Mouse (Mus musculus): Measurements from ENCODE around the gene Hoxa4.

The Hoxa4 gene

GRCm38 (mm10) chr6:52215771-52216535 lies 24.4 kb upstream of the Hoxa4 start:
- no peak for DNase-seq

DNA sequence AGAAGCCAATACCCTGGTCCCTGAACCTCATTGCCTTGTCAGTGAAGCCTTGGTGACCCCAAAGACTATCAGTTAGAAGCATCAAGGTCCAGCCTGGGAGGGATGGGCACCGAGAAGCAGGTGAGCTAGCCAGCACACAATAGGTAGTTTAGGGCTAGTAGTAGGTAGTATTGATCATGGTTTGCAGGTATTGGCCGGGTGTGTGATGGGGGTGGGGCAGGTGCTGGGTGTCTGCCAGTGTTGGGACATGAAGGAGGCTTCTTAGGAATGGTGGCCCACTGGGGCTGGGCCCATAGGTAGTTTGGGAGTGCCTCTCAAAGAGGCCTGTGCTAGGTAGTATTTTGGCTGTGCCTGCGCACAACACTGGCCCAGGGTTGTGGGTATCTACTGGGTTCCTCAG lies 23.5 kb upstream of the Hoxa4 start:
- no peak for DNase-seq

DNA sequence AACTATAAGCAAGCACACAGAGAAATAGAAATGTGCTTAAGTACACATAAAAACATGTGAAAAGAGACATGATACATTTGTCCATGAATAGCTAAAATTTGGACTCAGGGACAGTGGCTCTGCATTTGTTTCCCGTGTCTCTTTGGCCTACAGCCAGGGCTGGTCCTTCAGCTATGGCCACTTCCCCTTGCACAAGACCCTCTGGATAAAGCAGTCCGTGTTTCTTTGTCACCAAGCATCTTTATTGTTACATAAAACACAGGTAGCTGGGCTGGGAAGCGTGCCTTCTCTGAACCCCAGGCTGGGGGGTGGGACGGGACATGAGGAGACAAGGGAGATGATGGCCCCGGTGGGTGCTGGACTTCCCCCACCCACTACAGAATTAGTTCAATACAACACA lies 22.7 kb upstream of the Hoxa4 start:
- DNase-seq, result no peak

DNA sequence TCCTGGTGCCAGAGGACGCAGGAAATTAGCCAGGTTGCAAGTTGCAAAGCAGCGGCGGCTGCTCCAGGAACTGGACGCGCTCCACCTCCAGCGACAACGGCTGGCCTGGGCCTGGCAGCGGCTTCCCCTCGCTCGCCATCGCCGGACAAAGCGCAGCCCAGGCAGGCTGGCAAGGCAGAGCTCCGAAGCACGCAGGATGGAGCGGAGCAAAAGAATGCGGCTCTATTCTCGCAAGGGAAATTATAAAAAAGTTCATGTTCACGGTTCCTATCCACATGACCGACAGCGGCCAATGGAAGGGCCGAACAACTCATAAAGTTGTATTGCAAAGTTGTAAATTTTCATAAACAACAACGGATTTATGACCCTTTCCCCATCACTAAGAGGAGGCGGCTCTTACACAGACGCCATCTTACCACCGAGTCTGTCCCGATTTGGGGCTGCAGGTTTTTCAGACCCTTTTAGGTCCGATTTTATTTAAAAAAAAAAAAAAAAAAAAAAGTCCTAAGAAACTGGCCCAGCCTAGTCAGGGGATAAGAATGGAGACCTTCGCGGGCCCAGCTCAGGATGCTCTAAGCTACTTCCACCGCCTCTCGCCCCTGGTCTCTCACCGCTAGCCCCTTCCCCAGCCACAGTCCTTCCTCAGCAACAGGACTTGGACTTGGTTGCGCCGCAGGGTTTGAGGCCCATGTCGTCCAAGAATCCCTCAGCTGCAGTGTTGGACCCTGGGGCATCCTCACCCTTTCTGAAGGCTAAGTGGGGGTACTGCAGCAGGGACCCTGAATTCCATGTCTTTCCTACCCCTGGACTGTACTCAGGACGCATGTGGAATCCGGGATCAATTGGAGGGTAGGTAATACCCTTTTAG lies 21.8 kb upstream of the Hoxa4 start, which contains the start of the genes Hoxa3 and Gm28308:
Hoxa3 (minus strand) TSS at position 218 of the 868 bp plus-strand sequence.
Gm28308 (minus strand) TSS at position 221 of the 868 bp plus-strand sequence.
- no peak for DNase-seq

- DNase-seq, result peak; percentile 3
Measured at GRCm38 (mm10) chr6:52212556-52213118, 21.1 kb upstream of the Hoxa4 start.

DNA sequence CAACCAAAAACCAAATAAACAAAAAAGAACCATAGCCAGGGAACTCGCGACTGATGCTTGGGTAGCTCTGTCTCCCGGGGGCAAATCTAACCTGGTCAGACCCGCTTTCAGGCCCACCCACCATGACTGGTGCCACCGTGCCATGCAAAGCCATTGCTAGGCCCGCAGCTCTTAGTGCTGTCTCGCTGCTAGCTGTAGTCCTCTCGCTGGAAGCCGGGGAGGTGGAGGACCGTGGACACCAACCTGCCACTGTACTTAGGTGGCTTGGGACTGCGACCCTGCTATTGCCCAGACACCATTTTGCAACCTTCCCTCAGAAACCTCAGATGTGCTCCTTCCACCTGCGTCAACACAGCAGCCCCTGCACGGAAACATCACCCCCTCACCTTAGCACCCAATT lies 20.4 kb upstream of the Hoxa4 start:
- peak; percentile 13 for DNase-seq

DNA sequence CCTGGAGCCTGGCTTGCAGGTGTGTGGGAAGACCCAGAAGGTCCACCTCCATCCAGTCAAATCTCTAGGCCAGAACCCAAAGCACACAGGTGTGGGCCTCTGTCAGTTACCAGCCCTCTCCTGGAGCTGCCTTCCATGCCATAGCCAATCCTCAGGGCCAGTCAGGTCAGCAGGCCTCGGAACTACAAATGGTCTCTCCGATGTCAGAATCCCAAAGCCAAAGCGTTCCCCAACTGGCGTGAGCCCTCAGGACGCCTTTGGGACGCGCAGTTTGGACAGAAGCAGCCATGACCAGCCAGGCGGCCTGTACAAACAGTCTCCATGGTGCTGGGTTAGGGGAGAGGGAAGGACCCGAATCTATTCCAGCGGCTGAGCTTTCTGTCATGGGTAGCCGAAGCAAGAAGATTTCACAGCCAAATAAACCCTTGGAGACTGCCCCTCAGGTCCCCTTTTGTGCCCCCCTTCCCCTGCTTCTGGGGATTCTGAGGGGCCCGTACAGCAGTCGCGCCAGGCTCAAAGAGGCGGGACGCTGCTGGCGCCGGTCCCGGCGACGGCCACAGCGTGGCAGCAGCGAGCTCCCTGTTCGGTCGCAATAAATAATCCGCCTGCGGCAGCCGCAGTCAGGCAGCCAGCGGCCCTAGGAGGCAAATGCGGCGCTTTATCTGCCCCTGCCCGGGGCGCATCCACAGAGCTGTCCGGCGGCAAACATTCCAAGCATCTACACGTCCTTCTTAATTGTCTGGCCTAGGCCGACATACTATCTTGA lies 19.8 kb upstream of the Hoxa4 start:
- peak; percentile 74 for DNase-seq

GRCm38 (mm10) chr6:52209685-52210046 lies 18.1 kb upstream of the Hoxa4 start:
- DNase-seq, result no peak

- no peak for DNase-seq
Measured at GRCm38 (mm10) chr6:52208868-52209684, 17.5 kb upstream of the Hoxa4 start.

DNA sequence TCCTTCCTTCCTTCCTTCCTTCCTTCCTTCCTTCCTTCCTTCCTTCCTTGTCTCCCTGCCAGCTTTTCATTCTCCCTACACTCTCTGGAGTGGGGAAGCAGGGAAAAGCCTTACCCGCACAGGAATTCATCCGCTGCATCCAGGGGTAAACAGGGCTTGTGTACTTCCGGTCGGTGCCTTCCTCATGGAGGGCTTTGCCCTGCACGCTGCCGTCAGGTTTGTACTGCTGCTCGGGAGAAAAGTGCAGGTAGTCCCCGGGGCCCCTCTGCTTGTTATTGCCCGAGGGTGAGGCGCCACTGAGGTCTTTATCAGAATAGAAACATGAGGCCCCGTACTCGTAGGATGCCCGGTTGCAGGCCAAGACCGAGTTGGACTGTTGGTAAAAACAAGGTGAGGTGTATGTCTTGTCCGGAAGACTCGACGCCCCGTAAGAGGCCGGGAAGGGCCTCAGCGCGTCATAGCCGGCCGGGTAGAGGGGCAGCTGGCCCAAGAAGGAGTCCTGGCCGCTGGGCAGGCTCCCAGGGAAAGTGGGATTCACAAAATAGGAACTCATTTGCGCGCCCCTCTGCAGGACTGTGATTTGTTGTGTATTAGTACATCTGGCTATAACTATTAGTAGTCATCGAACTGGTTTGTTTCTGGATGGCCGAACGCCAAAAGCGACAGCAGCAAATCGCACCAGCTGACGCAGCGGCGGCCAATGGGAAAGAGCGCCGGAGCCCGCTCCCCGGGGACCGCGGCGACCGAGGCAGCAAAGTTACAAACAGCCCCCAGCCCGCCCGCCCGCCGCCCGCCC lies 16.7 kb upstream of the Hoxa4 start, which contains the start of gene Hoxa6:
Hoxa6 (minus strand) TSS at position 651 of the 796 bp plus-strand sequence.
- peak; percentile 11 for DNase-seq

- DNase-seq, result no peak
Measured at GRCm38 (mm10) chr6:52207684-52207976, 16.1 kb upstream of the Hoxa4 start.

- DNase-seq, result no peak
Measured at GRCm38 (mm10) chr6:52206882-52207683, 15.5 kb upstream of the Hoxa4 start.

DNA sequence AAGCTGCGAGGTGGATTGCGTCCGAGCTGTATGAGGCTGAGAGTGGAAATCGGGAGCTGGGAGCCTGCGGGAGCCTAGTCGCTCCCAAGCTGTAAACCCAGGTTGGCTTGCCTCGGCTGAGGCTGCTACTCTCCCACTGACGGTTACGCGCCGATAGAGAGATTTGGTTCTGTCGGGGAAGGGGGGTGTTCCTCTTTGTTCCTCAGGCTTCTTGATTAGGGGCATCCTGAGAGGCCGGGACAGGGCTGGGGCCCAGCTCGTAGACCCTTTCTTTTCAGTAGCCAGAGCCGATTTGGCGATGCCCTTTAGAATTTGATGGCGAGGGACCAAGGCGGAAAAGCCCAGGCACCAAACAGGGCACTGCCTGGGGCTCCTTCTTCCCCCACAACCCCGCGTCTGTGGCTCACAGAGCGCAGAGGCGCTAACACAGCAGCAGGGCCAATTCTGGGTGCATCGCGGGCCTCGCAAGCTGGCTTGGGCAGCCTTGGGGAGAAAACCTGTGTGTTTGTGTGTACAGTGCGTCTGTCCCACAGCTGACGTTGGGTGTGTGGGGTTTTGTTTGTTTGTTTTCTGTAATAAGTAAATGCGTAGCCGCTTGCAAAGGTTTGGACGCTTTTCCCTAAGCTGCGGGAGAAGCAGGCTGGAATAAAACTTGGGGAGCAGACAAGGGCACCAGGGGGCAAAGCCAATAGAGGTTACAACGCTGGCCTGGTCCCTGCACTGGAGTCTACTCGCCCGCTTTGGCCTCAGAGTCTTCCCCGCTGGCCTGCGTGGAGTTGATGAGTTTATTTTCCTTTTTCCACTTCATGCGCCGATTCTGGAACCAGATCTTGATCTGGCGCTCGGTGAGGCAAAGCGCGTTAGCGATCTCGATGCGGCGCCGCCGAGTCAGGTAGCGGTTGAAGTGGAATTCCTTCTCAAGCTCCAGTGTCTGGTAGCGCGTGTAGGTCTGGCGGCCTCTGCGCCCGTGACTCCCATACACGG lies 14.4 kb upstream of the Hoxa4 start:
- DNase-seq, result no peak

DNA sequence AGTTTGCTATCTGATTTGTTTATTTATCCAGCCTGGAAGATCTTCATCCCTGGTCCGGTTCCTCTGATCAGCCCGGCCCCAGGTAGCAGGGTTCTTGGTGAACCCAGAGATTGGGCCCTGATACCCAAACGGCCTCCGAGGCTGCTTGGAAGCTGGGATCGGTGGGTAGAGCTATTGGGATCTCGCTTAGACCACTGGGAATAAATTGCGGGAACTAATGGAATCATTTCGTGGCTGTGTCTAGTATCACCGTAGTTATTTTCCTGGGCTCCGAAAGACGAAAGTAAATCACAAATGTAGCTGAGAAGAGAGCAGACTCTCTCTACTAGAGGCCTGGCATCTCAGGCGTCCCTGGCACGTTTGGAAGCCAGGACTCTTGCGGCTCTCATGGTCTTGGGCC lies 13.7 kb upstream of the Hoxa4 start:
- DNase-seq, result no peak

DNA sequence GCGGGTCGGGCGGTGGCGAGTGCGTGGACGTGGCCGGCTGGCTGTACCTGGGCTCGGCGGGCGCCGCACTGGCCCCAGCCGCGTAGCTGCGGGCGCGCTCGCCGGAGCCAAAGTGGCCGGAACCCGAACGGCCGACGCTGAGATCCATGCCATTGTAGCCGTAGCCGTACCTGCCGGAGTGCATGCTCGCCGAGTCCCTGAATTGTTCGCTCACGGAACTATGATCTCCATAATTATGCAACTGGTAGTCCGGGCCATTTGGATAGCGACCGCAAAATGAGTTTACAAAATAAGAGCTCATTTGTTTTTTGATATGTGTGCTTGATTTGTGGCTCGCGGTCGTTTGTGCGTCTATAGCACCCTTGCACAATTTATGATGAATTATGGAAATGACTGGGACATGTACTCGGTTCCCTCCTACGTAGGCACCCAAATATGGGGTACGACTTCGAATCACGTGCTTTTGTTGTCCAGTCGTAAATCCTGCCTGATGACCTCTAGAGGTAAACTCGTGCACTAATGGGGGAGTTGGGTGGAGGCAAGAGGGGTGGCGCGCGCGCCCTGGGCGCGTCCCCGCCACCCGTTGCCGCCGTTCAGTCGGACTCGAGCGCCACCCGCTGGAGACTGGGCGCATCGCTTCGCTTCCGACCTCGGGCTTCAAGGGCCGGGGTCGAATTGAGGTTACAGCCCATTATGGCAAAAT lies 12.6 kb upstream of the Hoxa4 start, which contains the start of gene Hoxa5:
Hoxa5 (minus strand) TSS at position 538 of the 703 bp plus-strand sequence.
- no peak for DNase-seq

DNA sequence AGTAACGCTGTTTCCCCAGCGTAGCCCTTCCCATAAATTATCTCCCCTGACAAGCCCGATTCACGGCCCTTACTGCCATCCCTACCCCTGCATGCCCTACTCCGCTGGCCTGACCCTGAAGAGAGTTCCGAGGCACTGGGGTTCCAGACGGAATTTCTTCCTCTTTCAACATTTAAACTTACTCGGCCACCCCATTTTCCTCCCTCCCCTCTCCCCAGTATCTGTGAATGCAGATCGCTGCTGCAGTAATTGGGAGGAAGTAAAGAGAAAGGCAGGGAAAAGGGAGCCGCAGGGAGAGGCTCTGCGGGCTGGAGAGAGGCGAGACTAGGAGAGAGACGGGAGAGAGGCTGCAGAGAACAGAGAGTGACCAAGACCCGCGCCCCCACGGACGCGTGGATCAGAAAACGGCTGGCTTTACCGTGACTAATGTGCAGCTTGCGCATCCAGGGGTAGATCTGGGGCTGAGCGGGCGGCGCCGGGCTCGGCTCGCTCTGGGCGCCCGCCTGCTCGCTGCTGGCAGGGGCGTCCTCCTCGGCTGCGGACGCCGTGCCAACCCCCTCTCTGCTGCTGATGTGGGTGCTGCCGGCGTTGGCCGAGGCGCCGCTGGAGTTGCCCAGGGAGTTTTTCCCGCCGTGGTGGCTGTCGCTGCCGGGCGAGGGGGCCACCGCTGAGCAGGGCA lies 12.0 kb upstream of the Hoxa4 start:
- no peak for DNase-seq

GRCm38 (mm10) chr6:52203121-52203370 lies 11.5 kb upstream of the Hoxa4 start:
- no peak for DNase-seq
